Mouse (Mus musculus) C2C12 (cell line): ENCODE data around the gene Dnajc5.

ENCODE experiments used
- CEBPB ChIP-seq: IDR thresholded peaks from one replicate; pipeline ENCODE4 v1.6.1; 2011; ENCODE audit warnings: low read depth, mild to moderate bottlenecking, control low read depth, moderate library complexity
- CTCF ChIP-seq: IDR thresholded peaks from one replicate; pipeline ENCODE4 v1.5.1; 2011; ENCODE audit not compliant: control insufficient read depth, insufficient read depth, insufficient read length
- MAX ChIP-seq: IDR thresholded peaks from one replicate; pipeline ENCODE4 v1.6.1; 2011; ENCODE audit warnings: mild to moderate bottlenecking, control low read depth
- USF1 ChIP-seq: IDR thresholded peaks from one replicate; pipeline ENCODE4 v1.6.1; 2011; ENCODE audit warnings: low read depth, mild to moderate bottlenecking, control low read depth, moderate library complexity

DNA sequence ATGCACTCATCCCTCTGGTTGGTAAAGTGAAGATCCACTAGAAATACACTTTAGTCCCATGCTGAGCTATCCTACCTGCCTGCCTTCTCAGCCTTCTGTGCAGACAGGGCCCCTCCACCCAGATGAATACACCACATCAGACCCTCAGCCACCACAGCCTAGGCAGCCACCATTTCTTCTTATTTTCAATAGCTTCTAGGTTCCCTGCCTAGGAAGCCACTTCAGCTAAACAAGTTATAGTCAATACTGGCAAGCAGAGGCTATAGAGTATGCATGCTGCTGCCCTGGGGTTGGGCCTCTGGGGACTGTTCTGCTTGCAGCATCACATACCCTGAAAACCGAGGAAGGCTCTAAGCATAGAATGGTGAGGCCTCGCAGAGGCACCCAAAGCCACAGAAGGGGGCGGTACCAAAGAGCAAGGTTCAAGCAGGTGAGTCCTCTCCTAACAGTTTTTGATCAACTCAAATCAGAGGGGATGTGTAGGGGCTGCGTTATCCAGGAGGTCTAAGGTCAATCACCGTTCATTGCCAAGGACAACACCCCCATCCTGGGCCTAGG, 71.3 kb downstream of the Dnajc5 start, which contains the start of gene Prpf6:
- TF ChIP-seq USF1, result no peak
- TF ChIP-seq CTCF, result no peak
- no peak for TF ChIP-seq CEBPB
- TF ChIP-seq MAX, result no peak
